Mouse (Mus musculus) gastrocnemius, postnatal 36 days (tissue): ENCODE measurements around the gene Cox5b. TPM values are rescaled to one million over a fixed set of nuclear protein-coding genes. Genes with fewer than 3 reads are reported as not detected.
A peak's percentile ranks its signal among the peaks of the same experiment; 100 is the strongest.

Source experiments
- DNase-seq, 2 experiments: peaks; one replicate each; pipeline ENCODE4 v3.0.0; 2022
- intact Hi-C: fragments of 180-260 bp; cut with DNase I; formaldehyde crosslinking; loops from one replicate; pipeline ENCODE4 v1.15.1; 2025
- total RNA-seq, 2 experiments: library from RNA; stranded (reverse); gene quantifications; 2 replicates each; pipeline ENCODE4 v1.2.3; 2021

Gene Cox5b
- total RNA-seq, 2 experiments from 2014 or later = 1,244 to 1,300 TPM

- no peak for DNase-seq
- intact Hi-C loops = no loop called here
Measured at GRCm38 (mm10) chr1:36682620-36683355, 8.5 kb upstream of the Cox5b start, which contains the start of gene Fam178b. TSS of gene Fam178b (minus strand) at chr1:36683183.

- peak; percentile 59 to 74 for DNase-seq
- intact Hi-C loops = loop anchor here (1.0 kb wide), 1 partner anchor 137 kb away; the partner anchor contains the start of gene Ankrd39
Measured at GRCm38 (mm10) chr1:36683810-36684467, 7.3 kb upstream of the Cox5b start.

GRCm38 (mm10) chr1:36690671-36691235 is 496 bp upstream of the Cox5b start:
- intact Hi-C loops = no loop called here

GRCm38 (mm10) chr1:36694871-36695270 is 3.6 kb downstream of the Cox5b start:
- intact Hi-C loops = no loop called here
- DNase-seq = no peak

More at GRCm38 (mm10) chr1:36690671-36691235, 496 bp upstream of the Cox5b start:
- DNase-seq = no peak

GRCm38 (mm10) chr1:36696411-36696810 is 5.2 kb downstream of the Cox5b start:
- DNase-seq = no peak
- intact Hi-C loops = no loop called here

GRCm38 (mm10) chr1:36697030-36697429 is 5.8 kb downstream of the Cox5b start:
- intact Hi-C loops = no loop called here
- DNase-seq = no peak

- no peak for DNase-seq
- intact Hi-C loops = loop anchor here (2.0 kb wide), 1 partner anchor 14 kb away; no protein-coding TSS in a partner anchor
Measured at GRCm38 (mm10) chr1:36707166-36707565, 15.9 kb downstream of the Cox5b start.

- intact Hi-C loops = loop anchor here (2.0 kb wide), 1 partner anchor 15 kb away; no protein-coding TSS in a partner anchor
- no peak for DNase-seq
Measured at GRCm38 (mm10) chr1:36707797-36708196, 16.5 kb downstream of the Cox5b start.

GRCm38 (mm10) chr1:36708626-36709025 is 17.4 kb downstream of the Cox5b start:
- intact Hi-C loops = no loop called here

GRCm38 (mm10) chr1:36709055-36709853 is 18.0 kb downstream of the Cox5b start:
- intact Hi-C loops = no loop called here
- peak in 1 of 2 experiments; percentile 11 for DNase-seq

More at GRCm38 (mm10) chr1:36708626-36709025, 17.4 kb downstream of the Cox5b start:
- no peak for DNase-seq

GRCm38 (mm10) chr1:36709854-36710280 is 18.6 kb downstream of the Cox5b start, which contains the start of gene 4933424G06Rik:
TSS of gene 4933424G06Rik (plus strand) at chr1:36710149.
- intact Hi-C loops = no loop called here
- DNase-seq = peak; percentile 92 to 97

GRCm38 (mm10) chr1:36711104-36711503 is 19.9 kb downstream of the Cox5b start:
- intact Hi-C loops = no loop called here
- DNase-seq = no peak

- intact Hi-C loops = no loop called here
- no peak for DNase-seq
Measured at GRCm38 (mm10) chr1:36714311-36714710, 23.1 kb downstream of the Cox5b start, which contains the start of gene Actr1b. TSS of gene Actr1b (minus strand) at chr1:36714422.

- no peak for DNase-seq
- intact Hi-C loops = no loop called here
Measured at GRCm38 (mm10) chr1:36718786-36719185, 27.5 kb downstream of the Cox5b start.

- intact Hi-C loops = no loop called here
- no peak for DNase-seq
Measured at GRCm38 (mm10) chr1:36723146-36724056, 32.2 kb downstream of the Cox5b start.

GRCm38 (mm10) chr1:36724057-36724431 is 32.8 kb downstream of the Cox5b start:
- intact Hi-C loops = no loop called here
- DNase-seq = no peak

- intact Hi-C loops = no loop called here
Measured at GRCm38 (mm10) chr1:36737300-36737699, 46.1 kb downstream of the Cox5b start.

GRCm38 (mm10) chr1:36739231-36739630 is 48.0 kb downstream of the Cox5b start:
- intact Hi-C loops = no loop called here
- no peak for DNase-seq

More at GRCm38 (mm10) chr1:36737300-36737699, 46.1 kb downstream of the Cox5b start:
- DNase-seq = peak; percentile 65 to 76

GRCm38 (mm10) chr1:36743046-36743445 is 51.8 kb downstream of the Cox5b start:
- intact Hi-C loops = no loop called here
- no peak for DNase-seq
